Comparison of ENCODE assay signal across 21 mouse cellular contexts in the genomic region with DNA sequence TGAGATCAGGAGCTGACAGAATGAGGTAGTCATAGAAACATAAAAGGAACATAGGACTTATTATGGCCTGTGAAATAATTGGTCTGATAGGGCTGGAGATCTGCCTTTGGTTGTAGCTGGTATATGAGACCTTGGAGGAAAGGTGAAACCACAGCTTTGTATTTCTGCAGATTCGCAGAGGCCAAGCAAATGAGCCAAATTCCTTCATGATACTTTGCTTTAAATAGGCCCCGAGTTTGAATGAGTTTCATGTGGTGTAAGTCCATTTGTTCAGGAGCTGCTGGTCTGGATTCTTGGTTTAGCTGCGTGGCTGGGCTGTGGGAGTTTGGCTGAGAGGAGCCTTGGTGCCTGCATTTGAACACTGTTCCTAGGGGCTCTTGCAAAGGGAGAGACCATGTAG.
DNase-seq lines count a peak whose midpoint lies in the region; ATAC-seq lines count a peak whose summit lies in the region.
"Had no signal": no experiment of that assay in that cellular context is flagged by ENCODE, and none has a peak within 500 bp of the region (broad histone marks: within the 10 kb centered on the region; RNA-seq: fewer than 3 reads in every experiment).

No protein-coding gene starts in this region.

- 29% methylated on average over 3 of the region's 3 CpGs for WGBS in embryonic facial prominence, embryonic 13.5 days

- no peaks in the 10 kb centered on the region for H3K9me3 ChIP-seq in embryonic facial prominence, embryonic 13.5 days
- H3K9me3 ChIP-seq: embryonic facial prominence, embryonic 15.5 days; forebrain, embryonic 12.5 days; heart, embryonic 10.5 days; hindbrain, embryonic 13.5 days had no signal

- no peaks in the 10 kb centered on the region for H3K27me3 ChIP-seq in embryonic facial prominence, embryonic 13.5 days
- H3K27me3 ChIP-seq: CH12.LX; embryonic facial prominence, embryonic 15.5 days; forebrain, embryonic 12.5 days; hindbrain, embryonic 13.5 days had no signal

- peak; percentile 34 for DNase-seq in heart, adult 11 months
- no peak for DNase-seq in heart, postnatal 25 days (ENCODE audit: low spot score)
- peak; percentile 47 for DNase-seq in fibroblast of lung, adult 2 months (ENCODE audit: low read depth)
- DNase-seq in layer of hippocampus, adult 18-20 months (ENCODE audit: low spot score in 2 of 2), result no peak
- DNase-seq in cerebellum, adult 11 months, result no peak
- DNase-seq: adrenal gland, adult 2 months; adrenal gland, postnatal 25 days; cerebellum, adult 8-10 months; cerebellum, postnatal 14 days; embryo, embryonic 11 days; forebrain, postnatal 0 days; gastrocnemius, postnatal 36 days; heart, adult 18-20 months; heart, postnatal 10 days had no signal

- peaks cover 30% of the 10 kb centered on the region for H3K4me1 ChIP-seq in embryonic facial prominence, embryonic 13.5 days
- H3K4me1 ChIP-seq: heart, embryonic 10.5 days had no signal

- peak overlapping the region; percentile 55 for H3K27ac ChIP-seq in embryonic facial prominence, embryonic 13.5 days
- H3K27ac ChIP-seq: embryonic facial prominence, embryonic 15.5 days; forebrain, embryonic 12.5 days; heart, embryonic 10.5 days; hindbrain, embryonic 13.5 days; hindbrain, postnatal 0 days had no signal

- no peaks in the 10 kb centered on the region for H3K36me3 ChIP-seq in embryonic facial prominence, embryonic 13.5 days
- H3K36me3 ChIP-seq: embryonic facial prominence, embryonic 15.5 days; forebrain, embryonic 12.5 days; heart, embryonic 10.5 days; hindbrain, embryonic 13.5 days had no signal

- ATAC-seq in embryonic facial prominence, embryonic 13.5 days (ENCODE audit: insufficient number of reproducible peaks, insufficient read depth, low FRiP score, low TSS enrichment, low read depth), result no peak
- ATAC-seq: forebrain, postnatal 0 days; hindbrain, postnatal 0 days had no signal

- intact Hi-C loops in heart, postnatal 25 days (cut with DNase I), result no loop called here

- H3K4me2 ChIP-seq in embryonic facial prominence, embryonic 13.5 days, result no peak overlapping the region
- H3K4me2 ChIP-seq: embryonic facial prominence, embryonic 15.5 days; forebrain, embryonic 12.5 days; hindbrain, embryonic 13.5 days had no signal

- no peak overlapping the region for H3K4me3 ChIP-seq in embryonic facial prominence, embryonic 13.5 days
- H3K4me3 ChIP-seq: embryonic facial prominence, embryonic 15.5 days; forebrain, embryonic 12.5 days; heart, embryonic 10.5 days; hindbrain, embryonic 13.5 days had no signal

- H3K9ac ChIP-seq in embryonic facial prominence, embryonic 13.5 days, result no peak overlapping the region
- H3K9ac ChIP-seq: embryonic facial prominence, embryonic 15.5 days; forebrain, embryonic 12.5 days; forebrain, postnatal 0 days; hindbrain, embryonic 13.5 days had no signal

Comparison
In these comparisons a context has a peak if more than half of its experiments do, and no peak if none do; other contexts are left out.
1. DNase-seq: peak in heart, adult 11 months (single experiment) and fibroblast of lung, adult 2 months (single experiment); none in heart, postnatal 25 days (single experiment), layer of hippocampus, adult 18-20 months (0 of 2) and cerebellum, adult 11 months (single experiment).